In genomic region chr4:117816776-117817175, GRCm38 (mm10) we compare ENCODE assay signal across 47 mouse cellular contexts. TPM values are rescaled to one million over a fixed set of nuclear protein-coding genes. Genes with fewer than 3 reads are reported as not detected.
"Had no signal": no experiment of that assay in that cellular context is flagged by ENCODE, and none has a peak within 500 bp of the region (broad histone marks: within the 10 kb centered on the region; RNA-seq: fewer than 3 reads in every experiment).

No protein-coding gene starts in this region.

- H3K9me3 ChIP-seq: limb, embryonic 10.5 days; limb, embryonic 13.5 days; limb, embryonic 15.5 days; liver, embryonic 13.5 days; liver, embryonic 15.5 days; lung, embryonic 15.5 days; midbrain, embryonic 12.5 days; midbrain, embryonic 13.5 days; midbrain, embryonic 15.5 days had no signal

- H3K4me3 ChIP-seq: limb, embryonic 10.5 days; limb, embryonic 12.5 days; limb, embryonic 13.5 days; limb, embryonic 15.5 days; liver, embryonic 12.5 days; liver, embryonic 13.5 days; liver, embryonic 15.5 days; lung, embryonic 15.5 days; megakaryocyte, embryonic 14.5 days; midbrain, embryonic 10.5 days; midbrain, embryonic 12.5 days; midbrain, embryonic 13.5 days; midbrain, embryonic 15.5 days; myocyte; neural tube, embryonic 12.5 days had no signal

- DNase-seq: left cerebral cortex, postnatal 4 days; liver; liver, embryonic 13.5 days; liver, postnatal 0 days; lung, adult 18-20 months; lung, adult 2 months; lung, embryonic 14.5 days; lung, postnatal 10 days; lung, postnatal 14 days; lung, postnatal 36 days; lung, postnatal 4 days; midbrain, embryonic 14.5 days had no signal

- H3K27ac ChIP-seq: limb, embryonic 10.5 days; limb, embryonic 12.5 days; limb, embryonic 13.5 days; limb, embryonic 15.5 days; liver, embryonic 12.5 days; liver, embryonic 13.5 days; liver, embryonic 14.5 days; liver, embryonic 15.5 days; lung, embryonic 15.5 days; macrophage; midbrain, embryonic 10.5 days; midbrain, embryonic 12.5 days; midbrain, embryonic 13.5 days; midbrain, embryonic 15.5 days; neural tube, embryonic 12.5 days had no signal

- H3K27me3 ChIP-seq: limb, embryonic 12.5 days; limb, embryonic 13.5 days; limb, embryonic 15.5 days; lung, embryonic 15.5 days; midbrain, embryonic 12.5 days; midbrain, embryonic 13.5 days; midbrain, embryonic 15.5 days; neural tube, embryonic 12.5 days had no signal

- H3K36me3 ChIP-seq: limb, embryonic 10.5 days; limb, embryonic 12.5 days; limb, embryonic 13.5 days; limb, embryonic 15.5 days; liver, embryonic 12.5 days; liver, embryonic 13.5 days; liver, embryonic 15.5 days; lung, embryonic 15.5 days; midbrain, embryonic 10.5 days; midbrain, embryonic 12.5 days; midbrain, embryonic 13.5 days; midbrain, embryonic 15.5 days; neural tube, embryonic 12.5 days had no signal

- H3K4me1 ChIP-seq: limb, embryonic 12.5 days; limb, embryonic 15.5 days; liver, embryonic 15.5 days; lung, embryonic 15.5 days; midbrain, embryonic 12.5 days; midbrain, embryonic 15.5 days; neural tube, embryonic 12.5 days had no signal

- H3K4me2 ChIP-seq: limb, embryonic 12.5 days; limb, embryonic 13.5 days; limb, embryonic 15.5 days; liver, embryonic 11.5 days; liver, embryonic 12.5 days; liver, embryonic 13.5 days; liver, embryonic 15.5 days; lung, embryonic 14.5 days; lung, embryonic 15.5 days; midbrain, embryonic 11.5 days; midbrain, embryonic 12.5 days; midbrain, embryonic 13.5 days; midbrain, embryonic 15.5 days; neural tube, embryonic 12.5 days had no signal

- H3K9ac ChIP-seq: limb, embryonic 12.5 days; limb, embryonic 13.5 days; limb, embryonic 15.5 days; liver, embryonic 12.5 days; liver, embryonic 13.5 days; liver, embryonic 14.5 days; liver, embryonic 15.5 days; liver, postnatal 0 days; lung, embryonic 14.5 days; lung, embryonic 15.5 days; midbrain, embryonic 12.5 days; midbrain, embryonic 13.5 days; midbrain, embryonic 15.5 days; neural tube, embryonic 12.5 days had no signal

- ATAC-seq: liver, embryonic 12.5 days; liver, postnatal 0 days; lung, postnatal 0 days; midbrain, embryonic 13.5 days; midbrain, embryonic 15.5 days; midbrain, embryonic 16.5 days had no signal

RNA-seq across cellular contexts. Expression of gene Slc6a9, which starts 17.5 kb away (rescaled TPM):
- polyA plus RNA-seq: macrophage had no signal

RNA-seq across cellular contexts. Expression of gene Klf17, which starts 51.3 kb away (rescaled TPM):
- total RNA-seq: left cerebral cortex, postnatal 10 days; left cerebral cortex, postnatal 14 days; left cerebral cortex, postnatal 25 days; left cerebral cortex, postnatal 36 days; left cerebral cortex, postnatal 4 days; liver, adult 2 months; megakaryocyte progenitor cell, adult 5-6 weeks; megakaryocyte, adult 5-6 weeks; megakaryocyte-erythroid progenitor cell, adult 5-6 weeks; midbrain, postnatal 0 days; monocyte, adult 5-6 weeks had no signal
- polyA plus RNA-seq: limb, embryonic 11.5 days; limb, embryonic 12.5 days; limb, embryonic 13.5 days; limb, embryonic 14.5 days; limb, embryonic 15.5 days; liver, adult 2 months; liver, embryonic 11.5 days; liver, embryonic 12.5 days; liver, embryonic 13.5 days; liver, embryonic 14.5 days; liver, embryonic 15.5 days; liver, embryonic 16.5 days; liver, postnatal 0 days; lung, adult 2 months; lung, embryonic 14.5 days; lung, embryonic 15.5 days; lung, embryonic 16.5 days; lung, postnatal 0 days; macrophage; midbrain, embryonic 10.5 days; midbrain, embryonic 11.5 days; midbrain, embryonic 12.5 days; midbrain, embryonic 13.5 days; midbrain, embryonic 14.5 days; midbrain, embryonic 15.5 days; midbrain, embryonic 16.5 days; midbrain, postnatal 0 days; myocyte; neural tube, embryonic 11.5 days; neural tube, embryonic 12.5 days had no signal

RNA-seq across cellular contexts. Expression of gene Ccdc24, which starts 55.6 kb away (rescaled TPM):
- total RNA-seq: liver, adult 2 months; megakaryocyte progenitor cell, adult 5-6 weeks; megakaryocyte, adult 5-6 weeks; megakaryocyte-erythroid progenitor cell, adult 5-6 weeks; monocyte, adult 5-6 weeks had no signal
- polyA plus RNA-seq: macrophage had no signal
